Mouse (Mus musculus) MEL (cell line): Measurements from ENCODE around the gene Usp53. TPM values are rescaled to one million over a fixed set of nuclear protein-coding genes. Genes with fewer than 3 reads are reported as not detected.

Source experiments
- DNase-seq: peaks from one replicate; pipeline ENCODE4 v3.0.0; 2011; ENCODE audit warnings: low read depth, low spot score
- H3K27ac ChIP-seq: 2 replicates; pipeline ENCODE4 v1.5.1; 2012; ENCODE audit warnings: low read depth, mild to moderate bottlenecking, control low read depth, low read length, moderate library complexity; ENCODE audit not compliant: control insufficient read depth
- H3K27me3 ChIP-seq, 2 experiments: fragments of 150-350 bp in 1 of 2; sonication (generic) in 1 of 2; 2 replicates each; pipeline ENCODE4 v1.6.1; 2012; ENCODE audit warnings: low read length in 2 of 2, mild to moderate bottlenecking in 2 of 2, improper control_type of control experiment in 1 of 2, moderate library complexity in 1 of 2; ENCODE audit not compliant: insufficient read depth in 2 of 2, control insufficient read depth in 1 of 2
- H3K36me3 ChIP-seq, 2 experiments: 2 replicates each; pipeline ENCODE4 v1.6.1; 2012 to 2014; ENCODE audit warnings: low read length in 2 of 2, improper control_type of control experiment in 1 of 2, inconsistent platforms in 1 of 2, mild to moderate bottlenecking in 1 of 2; ENCODE audit not compliant: insufficient read depth in 2 of 2, control insufficient read depth in 1 of 2
- H3K4me1 ChIP-seq, 2 experiments: fragments of 150-350 bp in 1 of 2; sonication (generic) in 1 of 2; 2 replicates each; pipeline ENCODE4 v1.6.1; 2012; ENCODE audit warnings: low read length in 2 of 2, improper control_type of control experiment in 1 of 2, mild to moderate bottlenecking in 1 of 2; ENCODE audit not compliant: insufficient read depth in 2 of 2, control insufficient read depth in 1 of 2
- H3K4me3 ChIP-seq, 2 experiments: fragments of 150-350 bp in 1 of 2; sonication (generic) in 1 of 2; 2 replicates each; pipeline ENCODE4 v1.5.1; 2012; ENCODE audit warnings: low read depth in 2 of 2, low read length in 2 of 2, mild to moderate bottlenecking in 2 of 2, moderate library complexity in 2 of 2, control low read depth in 1 of 2, improper control_type of control experiment in 1 of 2; ENCODE audit not compliant: control insufficient read depth in 1 of 2, insufficient read depth in 1 of 2
- H3K79me2 ChIP-seq: 2 replicates; pipeline ENCODE4 v1.6.1; 2012; ENCODE audit warnings: mild to moderate bottlenecking, low read length, moderate library complexity; ENCODE audit not compliant: control insufficient read depth, poor library complexity, insufficient read depth
- H3K9ac ChIP-seq: 2 replicates; pipeline ENCODE4 v1.6.1; 2012; ENCODE audit warnings: low read depth, mild to moderate bottlenecking, control low read depth, low read length, moderate library complexity; ENCODE audit not compliant: control insufficient read depth, poor library complexity, severe bottlenecking
- H3K9me3 ChIP-seq: fragments of 150-350 bp; sonication (generic); replicated peaks from 2 replicates; pipeline ENCODE4 v1.6.1; 2012; ENCODE audit warnings: mild to moderate bottlenecking, low read length, improper control_type of control experiment, moderate library complexity; ENCODE audit not compliant: insufficient read depth
- CTCF ChIP-seq, 3 experiments: IDR thresholded peaks in 2 of 3; conservative IDR thresholded peaks in 1 of 3; 2 replicates each; pipeline ENCODE4 v1.5.1; 2011 to 2012; ENCODE audit warnings: low read length in 3 of 3, low read depth in 2 of 3, mild to moderate bottlenecking in 2 of 3, improper control_type of control experiment in 1 of 3, inconsistent platforms in 1 of 3, mixed read lengths in 1 of 3, moderate library complexity in 1 of 3; ENCODE audit not compliant: control insufficient read depth in 1 of 3, insufficient read depth in 1 of 3, poor library complexity in 1 of 3, severe bottlenecking in 1 of 3
- GATA1 ChIP-seq: IDR thresholded peaks from 2 replicates; pipeline ENCODE4 v1.6.1; 2011; ENCODE audit warnings: low read depth, low read length, improper control_type of control experiment
- JUND ChIP-seq: IDR thresholded peaks from 2 replicates; pipeline ENCODE4 v1.6.1; 2011; ENCODE audit warnings: low read depth, mild to moderate bottlenecking, improper control_type of control experiment, low read length
- MAZ ChIP-seq: IDR thresholded peaks from 2 replicates; pipeline ENCODE4 v1.6.1; 2012; ENCODE audit warnings: low read depth, mild to moderate bottlenecking, inconsistent platforms, low read length, improper control_type of control experiment
- MXI1 ChIP-seq: IDR thresholded peaks from 2 replicates; pipeline ENCODE4 v1.6.1; 2011; ENCODE audit warnings: mild to moderate bottlenecking, low read depth, low read length, improper control_type of control experiment
- MYC ChIP-seq: IDR thresholded peaks from 2 replicates; pipeline ENCODE4 v1.6.1; 2011; ENCODE audit warnings: low read depth, mild to moderate bottlenecking, low read length, improper control_type of control experiment, moderate library complexity
- NRF1 ChIP-seq: IDR thresholded peaks from 2 replicates; pipeline ENCODE4 v1.6.1; 2014; ENCODE audit warnings: low read depth, mild to moderate bottlenecking, inconsistent platforms, low read length, improper control_type of control experiment, moderate library complexity; ENCODE audit not compliant: poor library complexity, insufficient read depth, severe bottlenecking
- POLR2AphosphoS5 ChIP-seq: IDR thresholded peaks from 2 replicates; pipeline ENCODE4 v1.6.1; 2012; ENCODE audit warnings: low read depth, borderline replicate concordance, mild to moderate bottlenecking, inconsistent platforms, low read length, moderate library complexity, mixed read lengths
- TAL1 ChIP-seq: IDR thresholded peaks from 2 replicates; pipeline ENCODE4 v1.6.1; 2012; ENCODE audit warnings: mild to moderate bottlenecking, inconsistent platforms, low read length, moderate library complexity, mixed read lengths
- UBTF ChIP-seq: IDR thresholded peaks from 2 replicates; pipeline ENCODE4 v1.6.1; 2012; ENCODE audit warnings: low read depth, mild to moderate bottlenecking, inconsistent platforms, low read length, improper control_type of control experiment, moderate library complexity, borderline replicate concordance; ENCODE audit not compliant: insufficient read depth
- ZKSCAN1 ChIP-seq: IDR thresholded peaks from 2 replicates; pipeline ENCODE4 v1.6.1; 2012; ENCODE audit warnings: low read depth, mild to moderate bottlenecking, inconsistent platforms, low read length, improper control_type of control experiment, moderate library complexity
- polyA plus RNA-seq, 2 experiments: library from polyadenylated mRNA; stranded (reverse) in 1 of 2; unstranded in 1 of 2; fragments of >175 nt in 1 of 2; fragments of >200 nt in 1 of 2; gene quantifications; 2 replicates each; pipeline versions ENCODE4 v1.2.1 to v1.2.4; 2012; ENCODE audit warnings: low replicate concordance in 2 of 2, low read depth in 1 of 2; ENCODE audit not compliant: insufficient read length in 2 of 2, insufficient read depth in 1 of 2, missing spikeins in 1 of 2
- total RNA-seq: library from RNA; depleted of rRNA; stranded (reverse); fragments of 300-350 nt; gene quantifications from 2 replicates; pipeline ENCODE4 v1.2.3, GENCODE M21; 2012

Gene Usp53
- total and polyA plus RNA-seq, 3 experiments = 2.0 to 2.7 TPM; not detected in 1

GRCm38 (mm10) chr3:123024496-123025234 lies 40.4 kb upstream of the Usp53 start:
- no peaks in the 10 kb centered on the region for H3K36me3 ChIP-seq
- no peak overlapping the region for H3K4me3 ChIP-seq
- H3K27ac ChIP-seq = no peak overlapping the region
- no peaks in the 10 kb centered on the region for H3K79me2 ChIP-seq
- H3K9ac ChIP-seq = no peak overlapping the region
- no peak for DNase-seq
- no peaks in the 10 kb centered on the region for H3K4me1 ChIP-seq
- no peaks in the 10 kb centered on the region; a peak in 1 of 4 replicates for H3K27me3 ChIP-seq
- no peaks in the 10 kb centered on the region for H3K9me3 ChIP-seq
- TF ChIP-seq CTCF (IDR thresholded peaks at IDR 0.05 in 2 of 3, conservative IDR thresholded peaks at IDR 0.05 in 1 of 3; ENCODE audit: control insufficient read depth in 1 of 3, insufficient read depth in 1 of 3, low read depth in 2 of 3, low read length in 3 of 3, poor library complexity in 1 of 3, severe bottlenecking in 1 of 3) = no peak

- H3K36me3 ChIP-seq = no peaks in the 10 kb centered on the region
- no peaks in the 10 kb centered on the region for H3K4me1 ChIP-seq
- H3K27me3 ChIP-seq = no peaks in the 10 kb centered on the region; a peak in 1 of 4 replicates
- no peak overlapping the region for H3K9ac ChIP-seq
- no peak overlapping the region for H3K4me3 ChIP-seq
- no peak for DNase-seq
- H3K9me3 ChIP-seq = no peaks in the 10 kb centered on the region
- TF ChIP-seq NRF1 (no peak), POLR2AphosphoS5 (no peak), ZKSCAN1 (no peak), JUND (no peak)
- H3K27ac ChIP-seq = no peak overlapping the region
- H3K79me2 ChIP-seq = no peaks in the 10 kb centered on the region
These were observed 34.5 kb upstream of the Usp53 start for GRCm38 (mm10) chr3:123018792-123019191.

- Histone ChIP-seq H3K9me3 (no peaks in the 10 kb centered on the region), H3K36me3 (no peaks in the 10 kb centered on the region), H3K27me3 (no peaks in the 10 kb centered on the region), H3K9ac (no peak overlapping the region), H3K4me3 (no peak overlapping the region), H3K4me1 (no peaks in the 10 kb centered on the region), H3K79me2 (no peaks in the 10 kb centered on the region), H3K27ac (no peak overlapping the region)
- TF ChIP-seq TAL1 = no peak
- TF ChIP-seq MXI1 = no peak
- TF ChIP-seq MYC = no peak
- TF ChIP-seq UBTF = no peak
- TF ChIP-seq ZKSCAN1 = no peak
- no peak for TF ChIP-seq GATA1
- no peak for TF ChIP-seq MAZ
- no peak for DNase-seq
These were observed 29.2 kb upstream of the Usp53 start for GRCm38 (mm10) chr3:123013476-123013875.
